Mouse (Mus musculus) cortical plate, adult 2 months (tissue): ENCODE data around the gene Trim21. TPM values are rescaled to one million over a fixed set of nuclear protein-coding genes. Genes with fewer than 3 reads are reported as not detected.

Source experiments
- H3K27ac ChIP-seq: fragments of 200-500 bp; 2 replicates; pipeline ENCODE4 v1.5.1; 2012; ENCODE audit warnings: low read length, control low read depth, inconsistent platforms; ENCODE audit not compliant: insufficient read depth
- H3K4me1 ChIP-seq: fragments of 200-500 bp; 2 replicates; pipeline ENCODE4 v1.6.1; 2011; ENCODE audit warnings: low read length; ENCODE audit not compliant: control insufficient read depth, insufficient read depth
- H3K4me3 ChIP-seq: fragments of 200-500 bp; 2 replicates; pipeline ENCODE4 v1.5.1; 2011; ENCODE audit warnings: mild to moderate bottlenecking, low read length, control low read depth; ENCODE audit not compliant: insufficient read depth
- CTCF ChIP-seq: fragments of 200-500 bp; IDR thresholded peaks from 2 replicates; pipeline ENCODE4 v1.5.1; 2011; ENCODE audit warnings: mild to moderate bottlenecking, control low read depth, low read length; ENCODE audit not compliant: insufficient read depth; ENCODE audit errors: extremely low read depth
- POLR2A ChIP-seq: fragments of 200-500 bp; IDR thresholded peaks from 2 replicates; pipeline ENCODE4 v1.6.1; 2011; ENCODE audit warnings: mild to moderate bottlenecking, low read length, control low read depth; ENCODE audit not compliant: insufficient read depth; ENCODE audit errors: extremely low read depth
- polyA plus RNA-seq: library from polyadenylated mRNA; depleted of rRNA; stranded (reverse); fragments of >200 nt; gene quantifications from 2 replicates; pipeline ENCODE4 v1.2.3, GENCODE M21; 2012; rRNA removed

Gene Trim21
- 2.1 and 2.3 TPM in 2 replicates for polyA plus RNA-seq

DNA sequence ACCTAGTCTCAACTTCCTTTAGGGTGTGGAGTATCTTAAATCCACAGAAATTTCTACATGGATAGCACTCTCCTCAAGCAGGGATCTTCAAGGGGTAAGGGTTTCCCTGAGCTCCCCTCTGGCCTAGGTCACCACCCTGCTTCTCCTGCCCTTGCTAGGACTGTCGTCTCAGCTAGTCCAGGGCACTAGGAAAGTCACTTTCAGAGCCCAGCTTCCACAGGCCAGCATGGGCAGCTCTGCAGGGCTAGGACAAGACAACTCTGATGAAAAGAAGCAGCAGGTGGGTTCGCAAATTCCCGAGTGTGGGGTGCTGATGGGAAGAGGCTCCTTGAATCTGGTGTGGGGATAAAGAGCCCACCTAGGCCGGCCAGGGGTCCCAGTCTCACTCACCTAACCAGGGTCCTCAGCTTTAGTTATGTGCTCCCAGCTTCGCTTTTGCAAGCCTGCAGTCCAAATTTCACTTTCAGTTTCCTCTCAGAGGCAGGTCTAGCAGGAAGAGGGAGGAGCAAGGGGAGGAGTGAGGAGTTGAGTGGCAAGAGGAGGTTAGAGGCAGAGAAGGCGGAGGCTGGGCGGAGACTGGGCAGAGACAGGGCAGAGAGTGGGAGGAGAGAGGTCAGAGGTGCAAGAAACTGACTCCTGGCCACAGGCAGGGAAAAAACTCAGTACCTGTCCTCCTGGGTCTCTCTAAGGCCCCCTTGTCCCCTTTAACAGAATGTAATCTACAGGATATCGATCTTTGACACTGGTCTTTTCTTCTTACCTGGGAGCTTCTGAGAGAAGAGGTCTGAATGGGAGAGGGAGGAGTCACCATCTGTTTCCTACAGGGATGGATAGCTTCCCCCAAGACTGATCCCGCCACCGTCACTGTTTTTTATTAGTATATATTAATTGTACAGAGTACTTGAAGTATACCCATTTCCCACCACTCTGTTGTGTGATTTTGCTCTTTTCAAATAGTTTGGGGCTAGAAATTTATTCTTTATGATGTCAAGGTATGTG lies at the start of gene Trim21:
Gene Trim21, minus strand, starts transcription at position 488 of the 999 bp plus-strand sequence.
- TF ChIP-seq CTCF (no peak), POLR2A (no peak)
- Histone ChIP-seq H3K4me1 (no peaks in the 10 kb centered on the region), H3K4me3 (peak within 1 kb of the TSS; percentile 36), H3K27ac (0 out of 2 replicates have a peak within 1 kb of the TSS, but pooled peaks have one; percentile 15)

DNA sequence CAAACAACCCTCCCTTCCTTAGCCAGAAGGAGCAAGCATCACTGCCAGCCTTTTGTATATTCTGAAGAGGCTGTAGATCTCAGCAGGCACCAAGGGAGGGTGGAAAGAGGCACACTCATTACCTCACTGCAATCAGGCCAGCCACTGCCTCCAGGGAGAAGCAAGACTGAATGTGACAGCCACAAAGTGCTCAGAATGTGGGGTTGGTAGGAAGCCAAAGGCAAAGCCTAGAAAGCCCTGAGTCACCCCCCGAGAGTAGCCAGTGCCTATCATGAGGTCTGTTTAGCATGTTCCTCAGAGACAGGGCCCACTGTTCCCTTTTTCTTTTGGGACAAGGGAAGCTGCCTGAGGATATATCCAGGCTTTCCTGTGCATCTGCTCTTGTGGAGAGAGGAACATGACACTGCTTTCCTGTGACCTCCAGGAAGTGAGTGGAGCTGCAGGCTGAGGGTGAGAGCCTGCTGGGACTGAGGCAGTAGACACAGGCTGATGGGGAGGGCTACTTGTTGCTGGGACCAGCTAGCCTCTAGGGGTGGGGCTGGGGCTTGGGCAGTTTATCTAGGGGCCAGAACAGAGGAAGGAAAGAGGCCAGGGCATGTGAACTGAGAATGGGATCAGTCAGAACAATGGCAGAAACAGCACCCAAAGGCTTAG lies 32.2 kb upstream of the Trim21 start, which contains the start of gene Olfr552:
Gene Olfr552, plus strand, starts transcription at position 393 of the 654 bp plus-strand sequence.
- no peak for TF ChIP-seq CTCF
- TF ChIP-seq POLR2A: no peak
- Histone ChIP-seq H3K4me3 (no peak within 1 kb of the TSS), H3K27ac (no peak within 1 kb of the TSS), H3K4me1 (no peaks in the 10 kb centered on the region)

DNA sequence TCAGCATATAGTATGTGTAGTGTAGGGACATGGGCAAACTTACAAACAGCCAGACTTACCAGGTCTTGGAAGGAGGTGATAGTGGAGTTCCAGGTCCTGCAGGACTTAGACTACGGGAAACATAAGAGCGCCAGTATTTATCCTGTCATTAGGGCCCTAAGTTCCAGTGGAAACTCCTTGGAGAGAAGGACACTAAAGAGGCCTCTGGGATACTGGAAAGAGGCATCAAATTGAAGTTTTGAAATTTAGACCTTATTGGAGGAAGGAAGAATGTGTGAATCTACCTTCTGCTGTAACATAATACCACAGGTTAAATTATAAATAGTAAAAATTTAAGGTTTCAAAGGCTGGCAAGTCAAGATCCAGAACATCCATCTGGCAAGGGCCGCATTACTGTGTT lies 26.5 kb upstream of the Trim21 start, which contains the start of gene Olfr551:
Gene Olfr551, minus strand, starts transcription at position 101 of the 400 bp plus-strand sequence.
- H3K4me3 ChIP-seq: no peak within 1 kb of the TSS
- H3K4me1 ChIP-seq: no peaks in the 10 kb centered on the region
- no peak within 1 kb of the TSS for H3K27ac ChIP-seq
- TF ChIP-seq CTCF (no peak), POLR2A (no peak)

DNA sequence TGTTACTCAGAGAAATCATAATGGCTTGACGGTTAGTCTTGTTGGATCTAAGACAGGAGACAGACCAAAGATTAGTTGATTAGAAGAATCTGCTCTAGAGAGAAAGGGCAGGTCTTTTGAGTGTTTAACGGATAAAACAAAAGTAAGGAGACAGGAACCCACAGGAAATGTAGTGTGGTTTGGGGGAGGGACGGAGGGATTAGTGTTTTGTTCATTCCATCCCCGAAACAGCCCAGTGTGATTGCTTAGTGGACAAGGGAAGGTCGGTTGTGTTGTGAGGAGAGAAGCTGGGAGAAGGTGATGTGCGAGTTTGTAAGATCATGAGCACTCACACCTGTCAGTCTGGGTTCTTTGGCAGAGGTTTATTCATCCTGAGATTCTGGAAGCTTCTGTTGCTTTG lies 10.7 kb upstream of the Trim21 start:
- Histone ChIP-seq H3K27ac (no peak overlapping the region), H3K4me1 (no peaks in the 10 kb centered on the region), H3K4me3 (no peak overlapping the region)
- TF ChIP-seq CTCF (no peak), POLR2A (no peak)

DNA sequence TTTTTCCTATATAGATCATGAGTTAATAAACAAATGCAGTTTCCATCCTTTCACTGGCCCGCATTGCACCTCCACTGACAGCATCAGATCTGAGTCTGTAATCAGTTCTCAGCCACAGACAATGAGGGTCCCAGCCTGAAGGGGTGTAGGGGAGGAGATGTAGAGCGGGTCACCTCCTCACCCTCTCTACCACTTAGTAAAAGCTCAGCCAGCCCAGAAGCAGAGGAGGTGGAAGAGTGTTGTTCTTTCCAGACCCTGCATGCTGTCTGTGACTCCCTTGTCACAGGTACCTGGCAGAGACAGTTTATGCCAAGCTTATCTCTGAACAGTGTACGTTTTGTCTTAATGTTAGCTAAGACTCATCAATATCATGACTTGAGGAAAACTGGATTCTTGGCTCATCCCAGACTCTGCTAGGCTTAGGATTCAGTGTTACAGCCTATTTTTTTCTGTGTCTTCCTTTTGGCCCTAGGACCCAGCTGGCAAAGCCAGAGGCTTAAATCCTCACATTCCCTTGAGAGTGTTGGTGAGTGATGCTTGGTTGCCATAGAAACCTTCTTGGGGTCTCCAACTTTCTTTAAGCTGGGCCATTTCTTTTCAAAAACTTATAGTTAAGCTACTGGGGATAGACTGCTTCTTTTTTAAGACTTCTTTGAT lies 8.0 kb upstream of the Trim21 start:
- Histone ChIP-seq H3K27ac (no peak overlapping the region), H3K4me3 (no peak overlapping the region), H3K4me1 (no peaks in the 10 kb centered on the region)
- TF ChIP-seq CTCF (no peak), POLR2A (no peak)

DNA sequence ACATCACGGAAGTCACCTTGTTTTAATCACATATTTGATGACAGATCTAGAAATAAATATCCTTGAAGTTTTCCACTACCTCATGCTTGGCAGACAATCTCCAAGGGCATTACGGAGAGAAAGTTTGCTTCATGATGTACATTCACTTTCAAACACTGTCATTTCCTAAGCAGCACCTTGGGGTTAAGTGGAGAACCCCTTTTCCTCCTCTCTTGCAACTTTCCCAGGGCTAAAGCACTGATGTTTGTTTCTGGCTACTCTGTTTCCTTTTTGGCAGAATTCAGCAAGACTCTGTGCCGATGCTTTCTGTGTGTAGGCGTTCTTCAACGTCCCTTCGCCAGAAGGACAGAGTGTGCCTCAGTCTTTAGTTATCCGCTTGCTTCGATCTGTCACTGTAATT lies 5.9 kb upstream of the Trim21 start, which contains the start of gene Olfr550:
Gene Olfr550, plus strand, starts transcription at position 301 of the 400 bp plus-strand sequence.
- Histone ChIP-seq H3K27ac (no peak within 1 kb of the TSS), H3K4me1 (no peaks in the 10 kb centered on the region), H3K4me3 (no peak within 1 kb of the TSS)
- TF ChIP-seq POLR2A: no peak
- TF ChIP-seq CTCF: no peak

DNA sequence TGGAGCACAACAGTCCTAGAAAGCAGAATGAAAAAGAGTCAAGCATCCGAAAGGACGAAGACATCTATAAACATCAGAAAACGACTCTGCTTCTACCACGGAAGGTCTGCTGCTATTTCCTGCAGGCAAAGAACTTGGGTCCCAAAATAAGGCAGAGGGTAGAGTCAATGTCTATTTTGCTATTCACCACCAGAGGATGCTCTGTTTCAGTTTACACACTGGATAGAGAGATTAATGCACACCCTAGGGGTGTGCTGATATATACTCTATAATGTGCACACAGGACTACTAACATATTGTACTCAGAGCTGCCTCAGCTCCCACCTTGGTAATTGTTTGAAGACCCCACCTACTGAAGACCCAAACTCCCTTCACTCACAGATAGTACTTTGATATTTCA lies 933 bp upstream of the Trim21 start:
- Histone ChIP-seq H3K4me3 (no peak overlapping the region), H3K4me1 (no peaks in the 10 kb centered on the region), H3K27ac (no peak overlapping the region)
- TF ChIP-seq POLR2A (no peak), CTCF (no peak)

DNA sequence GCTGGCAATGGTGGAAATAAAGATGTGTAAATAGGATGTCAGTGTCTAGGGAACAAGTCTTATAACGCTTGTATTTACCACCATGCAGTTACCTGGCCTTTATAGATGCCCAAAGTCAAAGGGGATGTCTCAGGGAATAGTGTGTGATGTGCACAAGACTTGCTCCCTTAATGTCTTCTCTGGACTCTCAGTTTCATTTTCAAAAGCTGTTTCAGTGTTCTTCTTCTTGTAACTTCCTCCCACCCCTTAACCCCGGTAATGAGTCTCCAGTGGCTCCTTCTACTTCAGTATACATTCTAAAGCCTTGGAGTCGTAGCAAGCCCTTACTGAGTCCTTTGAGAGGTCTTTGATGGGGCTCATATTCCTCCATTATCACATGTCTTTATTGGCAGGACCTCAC lies 12.0 kb downstream of the Trim21 start:
- H3K4me3 ChIP-seq: no peak overlapping the region
- TF ChIP-seq POLR2A (no peak), CTCF (no peak)

DNA sequence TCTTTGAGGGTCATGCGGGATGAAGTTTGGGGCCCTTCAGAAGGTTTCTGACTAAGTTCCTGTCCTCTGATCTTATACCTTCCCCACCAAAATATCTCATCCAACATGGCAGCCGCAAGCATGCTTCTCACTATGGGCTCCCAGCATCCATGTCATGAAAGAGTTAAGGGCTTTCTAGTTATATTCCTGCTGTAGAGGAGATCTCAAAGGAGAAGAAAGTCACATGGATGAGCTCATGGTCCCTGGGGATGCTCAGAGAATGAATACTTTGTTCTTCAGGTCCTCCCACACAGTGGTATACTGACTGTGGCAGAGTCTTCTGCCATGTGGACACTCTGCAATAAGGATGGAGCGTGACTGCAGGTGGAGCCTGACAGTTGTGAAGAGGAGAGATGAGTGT lies 15.7 kb downstream of the Trim21 start, which contains the start of gene Olfr549:
Gene Olfr549, plus strand, starts transcription at position 301 of the 400 bp plus-strand sequence.
- TF ChIP-seq CTCF (no peak), POLR2A (no peak)
- Histone ChIP-seq H3K4me1 (no peaks in the 10 kb centered on the region), H3K27ac (no peak within 1 kb of the TSS), H3K4me3 (no peak within 1 kb of the TSS)

More for the DNA sequence above, 12.0 kb downstream of the Trim21 start:
- no peaks in the 10 kb centered on the region for H3K4me1 ChIP-seq
- no peak overlapping the region for H3K27ac ChIP-seq
